Mouse (Mus musculus): ENCODE measurements around the gene Ankrd13d. TPM values are rescaled to one million over a fixed set of nuclear protein-coding genes. Genes with fewer than 3 reads are reported as not detected.

Ankrd13d gene
- polyA plus RNA-seq, 1 experiment, result 0.46 TPM

- no peak for TF ChIP-seq GATA1 (IDR thresholded peaks at IDR 0.05; ENCODE audit: low read length)
Measured at GRCm38 (mm10) chr19:4227446-4227845, 55.5 kb downstream of the Ankrd13d start.

DNA sequence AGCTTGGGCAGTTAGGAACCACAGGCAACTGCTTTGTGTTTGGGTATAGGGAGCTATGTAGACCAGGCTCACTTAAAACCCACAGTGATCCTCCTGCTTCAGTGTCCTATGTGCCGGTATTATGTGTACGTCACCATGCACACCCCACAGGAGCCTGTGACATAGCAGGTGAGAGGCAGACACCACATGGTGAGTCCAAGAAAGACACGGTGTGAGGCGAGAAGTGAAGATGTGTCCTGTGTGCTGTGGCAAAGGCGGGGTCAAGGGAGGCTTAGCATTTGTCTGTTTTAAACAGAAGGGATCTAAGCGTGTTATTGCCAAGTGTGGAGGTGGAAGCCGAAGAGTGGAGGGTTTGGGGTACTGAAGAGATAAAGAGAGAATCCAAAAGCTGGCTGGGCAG, 56.2 kb downstream of the Ankrd13d start:
- no peak for TF ChIP-seq GATA1 (IDR thresholded peaks at IDR 0.05; ENCODE audit: low read length)

DNA sequence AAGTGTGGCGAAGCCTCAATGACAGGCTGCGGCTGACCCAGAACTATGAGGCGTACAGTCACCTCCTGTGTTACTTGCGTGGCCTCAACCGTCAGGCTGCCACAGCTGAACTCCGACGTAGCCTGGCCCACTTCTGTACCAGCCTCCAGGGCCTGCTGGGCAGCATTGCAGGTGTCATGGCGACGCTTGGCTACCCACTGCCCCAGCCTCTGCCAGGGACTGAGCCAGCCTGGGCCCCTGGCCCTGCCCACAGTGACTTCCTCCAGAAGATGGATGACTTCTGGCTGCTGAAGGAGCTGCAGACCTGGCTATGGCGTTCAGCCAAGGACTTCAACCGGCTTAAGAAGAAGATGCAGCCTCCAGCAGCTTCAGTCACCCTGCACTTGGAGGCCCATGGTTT, 60.8 kb downstream of the Ankrd13d start:
- no peak for TF ChIP-seq GATA1 (IDR thresholded peaks at IDR 0.05; ENCODE audit: low read length)

DNA sequence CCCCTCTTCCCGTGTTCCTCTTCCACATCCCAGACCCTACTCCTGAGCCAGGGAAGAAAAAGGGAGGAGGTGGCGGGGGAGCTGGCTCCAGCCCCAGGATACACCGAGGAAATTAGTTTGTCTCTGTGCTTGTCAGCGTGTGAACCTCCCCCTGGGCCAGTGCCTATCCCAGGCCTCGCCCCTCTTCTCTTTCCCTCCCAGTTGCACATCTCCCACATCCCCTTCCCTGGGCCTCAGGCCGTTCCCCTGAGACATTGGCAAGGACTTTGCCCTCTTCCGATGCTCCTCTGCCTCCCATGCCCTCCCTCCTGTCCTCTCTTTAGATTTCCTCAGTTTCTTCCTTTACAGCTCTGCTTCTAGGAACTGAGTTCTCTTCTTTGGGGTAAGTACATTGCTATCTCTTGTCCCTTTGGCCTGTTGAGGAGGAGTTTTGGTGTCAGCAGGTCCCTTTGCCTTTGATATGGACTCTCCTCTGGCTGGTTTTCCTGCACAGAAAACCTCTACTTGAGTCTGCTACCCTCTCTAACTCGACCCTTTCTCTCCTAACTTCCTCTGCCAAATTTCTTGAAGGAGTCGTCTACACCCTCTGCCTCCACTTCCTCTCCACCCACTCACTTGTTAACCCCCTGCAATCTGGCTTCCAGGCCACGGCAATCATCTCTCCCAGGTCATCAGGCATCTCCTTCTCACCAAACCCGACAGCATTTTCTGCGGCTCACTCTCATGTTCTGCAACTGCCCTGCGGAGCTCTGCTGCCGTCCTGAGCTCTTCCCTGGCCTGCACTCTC, 61.8 kb downstream of the Ankrd13d start:
- TF ChIP-seq GATA1 (IDR thresholded peaks at IDR 0.05; ENCODE audit: low read length), result no peak

GRCm38 (mm10) chr19:4220416-4220815, 62.5 kb downstream of the Ankrd13d start:
- TF ChIP-seq GATA1 (IDR thresholded peaks at IDR 0.05; ENCODE audit: low read length), result no peak

Other genes starting within 250 kb of the Ankrd13d start
- gene Gstp1, start 245.2 kb downstream of the Ankrd13d start, polyA plus RNA-seq (2012), result 40.1 and 105 TPM in 2 replicates
- gene Gstp2, start 237.1 kb downstream of the Ankrd13d start, polyA plus RNA-seq (2012), result not detected in 2 replicates
- 4.1 and 7.7 TPM in 2 replicates for gene Gstp3, start 223.6 kb downstream of the Ankrd13d start, polyA plus RNA-seq (2012)
- gene Cabp2, start 201.6 kb downstream of the Ankrd13d start, polyA plus RNA-seq (2012), result not detected in 2 replicates
- gene Cdk2ap2, start 186.0 kb downstream of the Ankrd13d start, polyA plus RNA-seq (2012), result 70.4 and 72.4 TPM in 2 replicates
- 36.1 and 36.7 TPM in 2 replicates for gene Pitpnm1, start 183.1 kb downstream of the Ankrd13d start, polyA plus RNA-seq (2012)
- gene Aip, start 157.3 kb downstream of the Ankrd13d start, polyA plus RNA-seq (2012), result 99.6 and 105 TPM in 2 replicates
- not detected in 2 replicates for gene Gpr152, start 143.3 kb downstream of the Ankrd13d start, polyA plus RNA-seq (2012)
- gene Cabp4, start 139.1 kb downstream of the Ankrd13d start, polyA plus RNA-seq (2012), result 0.06 TPM in 1 of 2 replicates, not detected in the other
- gene Coro1b, start 134.5 kb downstream of the Ankrd13d start, polyA plus RNA-seq (2012), result 187 and 368 TPM in 2 replicates
- 448 and 548 TPM in 2 replicates for gene Ptprcap, start 129.5 kb downstream of the Ankrd13d start, polyA plus RNA-seq (2012)
- 92.1 and 99.4 TPM in 2 replicates for gene Rps6kb2, start 119.8 kb downstream of the Ankrd13d start, polyA plus RNA-seq (2012)
- gene Carns1, start 107.7 kb downstream of the Ankrd13d start, polyA plus RNA-seq (2012), result 0.39 and 0.46 TPM in 2 replicates
- 19.4 and 24.6 TPM in 2 replicates for gene Tbc1d10c, start 91.9 kb downstream of the Ankrd13d start, polyA plus RNA-seq (2012)
- gene Ppp1ca, start 91.1 kb downstream of the Ankrd13d start, polyA plus RNA-seq (2012), result 609 and 669 TPM in 2 replicates
- 28.7 and 31.6 TPM in 2 replicates for gene Rad9a, start 81.5 kb downstream of the Ankrd13d start, polyA plus RNA-seq (2012)
- not detected in 2 replicates for gene Clcf1, start 68.9 kb downstream of the Ankrd13d start, polyA plus RNA-seq (2012)
- gene AC109138.7, start 68.8 kb downstream of the Ankrd13d start, polyA plus RNA-seq (2012), result 30.0 TPM in 1 of 2 replicates, not detected in the other
- 21.8 and 24.7 TPM in 2 replicates for gene Pold4, start 51.2 kb downstream of the Ankrd13d start, polyA plus RNA-seq (2012)
- 0.25 and 0.39 TPM in 2 replicates for gene Ssh3, start 14.0 kb downstream of the Ankrd13d start, polyA plus RNA-seq (2012)
- gene Grk2, start 23.1 kb upstream of the Ankrd13d start, polyA plus RNA-seq (2012), result 231 and 290 TPM in 2 replicates
- 51.6 and 57.8 TPM in 2 replicates for gene Kdm2a, start 115.1 kb upstream of the Ankrd13d start, polyA plus RNA-seq (2012)
- gene Rhod, start 156.3 kb upstream of the Ankrd13d start, polyA plus RNA-seq (2012), result not detected in 2 replicates
- not detected in 2 replicates for gene Syt12, start 194.3 kb upstream of the Ankrd13d start, polyA plus RNA-seq (2012)
- gene 2010003K11Rik, start 215.4 kb upstream of the Ankrd13d start, polyA plus RNA-seq (2012), result not detected in 2 replicates
- gene Pcx, start 227.3 kb upstream of the Ankrd13d start, polyA plus RNA-seq (2012), result 20.4 TPM in 2 replicates

Data from G1E-ER4 (cell line).